Mouse (Mus musculus): ENCODE results near the gene Acox2. TPM values are rescaled to one million over a fixed set of nuclear protein-coding genes. Genes with fewer than 3 reads are reported as not detected.

Gene Acox2
- total and polyA plus RNA-seq, 2 experiments from 2014 or later = 0.10 to 0.44 TPM

- H3K4me2 ChIP-seq (ENCODE audit: low read depth, low read length, poor library complexity, severe bottlenecking) = peak overlapping the region; percentile 85
- H3K27me3 ChIP-seq (ENCODE audit: insufficient read depth, low read length) = no peaks in the 10 kb centered on the region; the same call in 1 of the 2 replicates
- peak overlapping the region; percentile 82 for H3K9ac ChIP-seq (replicated peaks; ENCODE audit: low read length, poor library complexity, severe bottlenecking)
- no peaks in the 10 kb centered on the region for H3K36me3 ChIP-seq (ENCODE audit: insufficient read depth, low read length)
- H3K4me1 ChIP-seq (ENCODE audit: insufficient read depth, low read length) = no peaks in the 10 kb centered on the region; the same call in none of the 2 replicates
- 2% methylated on average over 60 of the region's 63 CpGs for WGBS
- TF ChIP-seq CTCF (IDR thresholded peaks at IDR 0.05) = no peak
- H3K27ac ChIP-seq (ENCODE audit: low read depth, low read length) = peak overlapping the region; percentile 90
- H3K9me3 ChIP-seq (ENCODE audit: low read length) = no peaks in the 10 kb centered on the region
- DNase-seq (ENCODE audit: low spot score) = peak; percentile 69
- ATAC-seq (ENCODE audit: low FRiP score) = peak; percentile 84
- peak overlapping the region; percentile 59 for H3K4me3 ChIP-seq (ENCODE audit: low read depth, low read length)
Measured at GRCm38 (mm10) chr14:8214299-8215207, 44.6 kb downstream of the Acox2 start.

GRCm38 (mm10) chr14:8213803-8214224 is 45.3 kb downstream of the Acox2 start, which contains the start of gene Kctd6:
Gene Kctd6, plus strand, starts transcription at chr14:8214140.
- ATAC-seq (ENCODE audit: low FRiP score) (peak; percentile 96), DNase-seq (ENCODE audit: low spot score) (peak; percentile 96)
- H3K9ac ChIP-seq (replicated peaks; ENCODE audit: low read length, poor library complexity, severe bottlenecking) = peak within 1 kb of the TSS; percentile 82
- peak; percentile 70 for TF ChIP-seq CTCF (IDR thresholded peaks at IDR 0.05)
- H3K36me3 ChIP-seq (ENCODE audit: insufficient read depth, low read length) = no peaks in the 10 kb centered on the region
- 0% methylated on average over 15 of the region's 49 CpGs for WGBS
- H3K4me3 ChIP-seq (ENCODE audit: low read depth, low read length) = peak within 1 kb of the TSS; percentile 59
- H3K27me3 ChIP-seq (ENCODE audit: insufficient read depth, low read length) = no peaks in the 10 kb centered on the region; the same call in 1 of the 2 replicates
- no peaks in the 10 kb centered on the region; the same call in 1 of the 2 replicates for H3K4me1 ChIP-seq (ENCODE audit: insufficient read depth, low read length)
- peak within 1 kb of the TSS; percentile 90 for H3K27ac ChIP-seq (ENCODE audit: low read depth, low read length)
- H3K9me3 ChIP-seq (ENCODE audit: low read length) = no peaks in the 10 kb centered on the region
- peak within 1 kb of the TSS; percentile 85 for H3K4me2 ChIP-seq (ENCODE audit: low read depth, low read length, poor library complexity, severe bottlenecking)

GRCm38 (mm10) chr14:8212996-8213395 is 46.2 kb downstream of the Acox2 start:
- no peak overlapping the region for H3K4me3 ChIP-seq (ENCODE audit: low read depth, low read length)
- H3K4me1 ChIP-seq (ENCODE audit: insufficient read depth, low read length) = no peaks in the 10 kb centered on the region
- ATAC-seq (ENCODE audit: low FRiP score) (no peak), DNase-seq (ENCODE audit: low spot score) (no peak)
- H3K27ac ChIP-seq (ENCODE audit: low read depth, low read length) = no peak overlapping the region
- H3K36me3 ChIP-seq (ENCODE audit: insufficient read depth, low read length) = no peaks in the 10 kb centered on the region
- no peak for TF ChIP-seq CTCF (IDR thresholded peaks at IDR 0.05)
- no peaks in the 10 kb centered on the region for H3K9me3 ChIP-seq (ENCODE audit: low read length)
- no peak overlapping the region for H3K4me2 ChIP-seq (ENCODE audit: low read depth, low read length, poor library complexity, severe bottlenecking)
- no peak overlapping the region for H3K9ac ChIP-seq (replicated peaks; ENCODE audit: low read length, poor library complexity, severe bottlenecking)
- WGBS = 82% methylated on average over 2 of the region's 2 CpGs
- H3K27me3 ChIP-seq (ENCODE audit: insufficient read depth, low read length) = no peaks in the 10 kb centered on the region; the same call in 1 of the 2 replicates

GRCm38 (mm10) chr14:8209896-8210295 is 49.3 kb downstream of the Acox2 start:
- 75% methylated on average over 2 of the region's 2 CpGs for WGBS
- Histone ChIP-seq H3K27ac (ENCODE audit: low read depth, low read length) (no peak overlapping the region), H3K4me2 (ENCODE audit: low read depth, low read length, poor library complexity, severe bottlenecking) (no peak overlapping the region), H3K27me3 (ENCODE audit: insufficient read depth, low read length) (no peaks in the 10 kb centered on the region), H3K4me1 (ENCODE audit: insufficient read depth, low read length) (no peaks in the 10 kb centered on the region), H3K9ac (replicated peaks; ENCODE audit: low read length, poor library complexity, severe bottlenecking) (no peak overlapping the region), H3K9me3 (ENCODE audit: low read length) (no peaks in the 10 kb centered on the region), H3K4me3 (ENCODE audit: low read depth, low read length) (no peak overlapping the region), H3K36me3 (ENCODE audit: insufficient read depth, low read length) (no peaks in the 10 kb centered on the region)
- TF ChIP-seq CTCF (IDR thresholded peaks at IDR 0.05) = no peak
- DNase-seq (ENCODE audit: low spot score) = no peak
- no peak for ATAC-seq (ENCODE audit: low FRiP score)

- ATAC-seq (ENCODE audit: low FRiP score) = no peak; the same call in 1 of the 2 replicates
- no peak for TF ChIP-seq CTCF (IDR thresholded peaks at IDR 0.05)
- H3K4me1 ChIP-seq (ENCODE audit: insufficient read depth, low read length) = no peaks in the 10 kb centered on the region
- no peak overlapping the region for H3K4me3 ChIP-seq (ENCODE audit: low read depth, low read length)
- no peaks in the 10 kb centered on the region for H3K9me3 ChIP-seq (ENCODE audit: low read length)
- H3K36me3 ChIP-seq (ENCODE audit: insufficient read depth, low read length) = no peaks in the 10 kb centered on the region
- H3K4me2 ChIP-seq (ENCODE audit: low read depth, low read length, poor library complexity, severe bottlenecking) = no peak overlapping the region
- H3K27me3 ChIP-seq (ENCODE audit: insufficient read depth, low read length) = no peaks in the 10 kb centered on the region
- no peak overlapping the region for H3K27ac ChIP-seq (ENCODE audit: low read depth, low read length)
- WGBS = 66% methylated on average over 3 of the region's 3 CpGs
- no peak overlapping the region for H3K9ac ChIP-seq (replicated peaks; ENCODE audit: low read length, poor library complexity, severe bottlenecking)
- peak; percentile 70 for DNase-seq (ENCODE audit: low spot score)
Measured at GRCm38 (mm10) chr14:8208876-8209275, 50.3 kb downstream of the Acox2 start.

GRCm38 (mm10) chr14:8207543-8207942 is 51.6 kb downstream of the Acox2 start:
- 45% methylated on average over 5 of the region's 5 CpGs for WGBS
- no peaks in the 10 kb centered on the region for H3K4me1 ChIP-seq (ENCODE audit: insufficient read depth, low read length)
- H3K36me3 ChIP-seq (ENCODE audit: insufficient read depth, low read length) = no peaks in the 10 kb centered on the region
- no peak overlapping the region for H3K4me2 ChIP-seq (ENCODE audit: low read depth, low read length, poor library complexity, severe bottlenecking)
- no peaks in the 10 kb centered on the region for H3K27me3 ChIP-seq (ENCODE audit: insufficient read depth, low read length)
- no peak overlapping the region for H3K4me3 ChIP-seq (ENCODE audit: low read depth, low read length)
- TF ChIP-seq CTCF (IDR thresholded peaks at IDR 0.05) = no peak
- no peak overlapping the region for H3K27ac ChIP-seq (ENCODE audit: low read depth, low read length)
- DNase-seq (ENCODE audit: low spot score) (no peak), ATAC-seq (ENCODE audit: low FRiP score) (no peak)
- no peaks in the 10 kb centered on the region for H3K9me3 ChIP-seq (ENCODE audit: low read length)
- no peak overlapping the region for H3K9ac ChIP-seq (replicated peaks; ENCODE audit: low read length, poor library complexity, severe bottlenecking)
